Mouse (Mus musculus) kidney, postnatal 36 days (tissue): ENCODE measurements around the gene Ube2k.
"Not testable (repeated sequence)": the region's sequence is repeated elsewhere in the genome, so short reads cannot be mapped to it uniquely, and the experiment has no call there.

Source experiments
- DNase-seq, 2 experiments: peaks; one replicate each; pipeline ENCODE4 v3.0.0; 2021 to 2022; ENCODE audit warnings: mixed read lengths in 2 of 2

Gene Ube2k

DNA sequence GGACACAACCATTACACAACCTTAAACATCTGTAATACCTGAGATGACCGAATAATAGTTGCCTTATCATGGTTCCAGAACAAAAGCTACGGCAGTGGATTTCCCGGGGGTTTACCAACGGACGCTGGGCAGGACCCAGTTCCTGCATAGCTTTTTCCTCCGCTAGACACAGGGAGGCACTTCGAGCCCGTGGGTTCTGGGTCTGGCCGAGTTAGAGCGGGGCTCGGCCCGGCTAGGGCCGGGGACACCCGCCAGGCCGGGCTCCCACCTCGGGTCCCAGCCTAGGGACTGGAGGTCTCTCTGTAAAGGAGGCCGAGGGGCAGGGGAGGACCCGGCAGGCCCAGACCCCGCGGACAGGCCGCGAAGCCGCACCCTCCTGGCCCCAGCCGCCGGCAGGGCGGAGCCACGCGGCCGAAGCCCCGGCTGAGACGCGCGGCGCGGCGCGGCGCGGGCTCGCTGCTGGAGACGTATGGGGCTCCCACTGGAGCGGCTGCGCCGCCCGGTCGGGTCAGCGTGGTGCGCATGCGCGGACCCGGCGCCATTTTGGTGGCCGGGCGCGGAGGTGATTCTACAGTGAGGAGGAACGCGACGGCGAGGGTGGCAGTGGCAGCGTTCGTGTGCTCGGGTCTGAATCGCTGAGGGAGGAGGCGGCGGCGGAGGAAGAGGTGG, at the start of gene Ube2k, which contains the start of gene Smim14:
Gene Ube2k (plus strand): TSS at position 483 of the 669 bp plus-strand sequence.
Gene Smim14 (minus strand): TSS at position 434 of the 669 bp plus-strand sequence.
- peak; percentile 93 to 96 for DNase-seq

DNA sequence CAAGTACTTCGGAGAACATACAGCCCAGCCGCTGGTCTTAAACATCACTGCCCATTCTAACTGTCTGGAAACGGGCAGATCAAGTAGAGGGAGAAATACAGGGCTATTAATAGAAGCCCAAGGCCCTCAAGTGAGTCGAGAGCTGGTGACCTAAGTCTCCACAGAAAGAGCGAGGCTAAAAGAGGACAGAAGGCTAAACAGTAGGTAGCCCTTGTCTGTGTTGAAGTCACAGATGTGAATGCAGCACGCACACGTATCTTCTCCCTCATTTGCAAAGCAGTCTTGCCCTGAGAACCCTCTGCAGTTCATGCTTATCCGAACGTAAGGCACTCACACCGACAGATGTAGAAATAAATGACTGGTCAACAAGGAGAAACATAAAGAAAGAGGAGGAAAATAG, 49.7 kb upstream of the Ube2k start:
- no peak for DNase-seq

DNA sequence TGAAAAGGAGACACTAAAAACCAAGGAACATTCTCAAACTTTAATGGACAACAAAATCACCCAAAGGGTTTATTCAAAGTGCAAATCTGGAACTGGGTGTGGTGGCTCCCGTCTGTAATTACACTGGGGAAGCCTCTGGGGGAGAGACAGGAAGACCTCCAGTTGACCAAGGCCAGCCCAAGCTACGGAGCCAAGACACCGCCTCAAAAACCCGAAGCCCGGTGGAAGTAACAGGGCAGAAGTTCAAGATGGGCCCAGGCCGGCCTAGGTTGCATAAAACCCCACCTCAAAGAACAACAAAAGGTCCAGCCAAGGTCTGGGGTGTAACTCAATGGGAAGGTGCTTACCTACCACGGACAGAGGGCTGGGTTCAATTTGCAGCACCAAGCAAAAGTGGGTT, 48.3 kb upstream of the Ube2k start:
- peak; percentile 27 to 48 for DNase-seq

DNA sequence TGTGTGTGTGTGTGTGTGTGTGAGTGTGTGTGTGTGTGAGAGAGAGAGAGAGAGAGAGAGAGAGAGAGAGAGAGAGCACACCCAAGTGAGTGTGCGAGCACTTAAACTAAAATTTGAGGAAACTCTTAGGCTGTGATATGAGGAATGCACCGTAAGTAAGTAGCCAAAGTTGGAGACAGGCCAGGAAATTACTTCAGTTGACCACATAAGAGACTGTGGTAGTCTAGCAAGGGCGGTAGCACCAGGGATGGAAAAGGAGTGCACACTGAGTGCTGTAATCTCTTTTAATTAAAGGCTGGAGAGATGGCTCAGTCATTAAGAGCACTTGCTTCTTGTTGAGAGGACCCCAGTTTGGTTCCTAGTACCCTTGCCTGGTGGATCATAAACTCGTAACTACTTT, 47.2 kb upstream of the Ube2k start:
- peak in 1 of 2 experiments; percentile 43 for DNase-seq

DNA sequence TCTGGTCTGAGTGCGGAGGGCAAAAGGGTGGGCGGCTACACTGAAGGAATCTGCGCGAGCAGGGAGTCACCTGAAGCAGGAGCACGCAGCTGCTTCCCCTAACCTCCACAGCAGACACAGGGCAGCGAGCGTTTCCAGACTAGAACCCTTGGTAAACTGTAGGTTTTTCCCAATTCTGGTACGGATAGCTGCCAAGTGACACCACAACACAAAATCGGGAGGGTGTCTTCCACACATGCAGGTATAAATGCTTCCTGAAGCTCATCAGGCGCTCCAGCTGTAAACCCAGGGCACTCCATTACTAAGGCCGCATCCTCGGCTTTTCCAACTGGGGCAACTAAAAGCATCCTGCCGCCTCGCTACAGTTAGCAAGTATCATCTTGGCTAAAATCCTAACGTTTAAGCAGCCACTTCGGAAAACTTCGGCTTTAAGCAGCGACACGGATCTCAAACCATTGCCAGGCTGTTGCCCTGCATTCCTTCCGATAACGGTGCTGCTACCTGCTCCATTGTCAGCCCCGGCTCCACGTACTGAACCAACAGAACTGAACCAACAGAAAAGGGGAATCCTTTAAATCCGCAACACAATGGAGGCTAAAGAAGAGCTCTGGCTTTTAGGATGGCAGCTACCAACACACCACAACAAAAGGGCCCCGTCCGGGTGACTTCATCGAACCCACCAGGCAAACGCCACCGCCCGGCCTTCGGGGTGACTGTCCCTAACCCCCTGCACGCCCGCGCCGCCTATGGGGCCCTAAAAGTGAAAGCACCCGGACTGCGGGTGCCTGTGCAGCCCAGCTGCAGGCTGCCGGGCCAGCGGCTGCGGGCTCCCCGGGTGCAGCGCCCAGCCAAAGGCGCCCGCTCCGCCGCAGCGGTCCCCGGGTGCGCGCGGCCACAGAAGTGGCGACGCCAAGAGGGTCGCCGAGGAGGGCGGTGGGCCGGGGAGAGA, 45.0 kb upstream of the Ube2k start:
- DNase-seq: peak; percentile 55 to 79

DNA sequence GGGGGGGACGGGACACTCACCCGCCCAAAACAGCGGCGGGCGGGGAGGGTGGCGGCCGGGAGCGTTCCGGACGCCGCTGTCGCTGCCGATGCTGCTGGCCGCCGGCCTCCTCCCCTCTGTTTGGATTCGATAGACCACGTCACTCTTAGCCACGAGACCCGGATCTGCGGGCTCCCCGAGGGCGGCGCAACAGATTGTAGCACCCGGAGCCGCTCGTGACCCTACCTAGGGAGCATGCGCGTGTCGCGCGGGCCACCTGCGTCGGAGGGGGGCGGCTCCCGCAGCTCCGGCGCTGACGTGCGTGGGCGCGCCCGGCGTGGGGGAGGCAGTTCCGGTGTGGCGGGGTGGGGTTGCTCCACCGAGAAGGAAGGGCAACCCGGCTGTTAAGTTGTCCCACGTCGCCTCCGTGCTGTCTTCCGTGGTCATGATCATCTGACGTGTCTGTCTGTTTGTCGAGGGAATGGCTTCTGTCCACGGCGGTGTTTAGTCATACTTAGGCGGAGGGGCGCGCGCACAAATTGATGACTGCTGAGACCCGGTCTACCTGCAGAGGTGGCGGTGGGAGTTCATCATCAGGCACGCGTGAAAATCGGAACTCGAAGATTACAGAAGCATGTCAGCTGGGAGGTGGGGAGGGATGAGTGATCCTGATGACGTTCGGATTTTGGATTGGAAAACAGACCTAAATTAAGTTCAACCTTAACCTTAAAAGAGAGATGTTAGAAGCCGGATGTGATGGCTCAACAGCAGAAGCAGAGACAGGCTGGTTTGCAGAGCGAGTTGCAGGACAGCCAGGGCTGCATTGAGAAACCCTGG, 44.1 kb upstream of the Ube2k start, which contains the start of gene Gm43552:
Gene Gm43552 (minus strand): TSS at position 118 of the 816 bp plus-strand sequence.
- DNase-seq: peak; percentile 97 to 98

DNA sequence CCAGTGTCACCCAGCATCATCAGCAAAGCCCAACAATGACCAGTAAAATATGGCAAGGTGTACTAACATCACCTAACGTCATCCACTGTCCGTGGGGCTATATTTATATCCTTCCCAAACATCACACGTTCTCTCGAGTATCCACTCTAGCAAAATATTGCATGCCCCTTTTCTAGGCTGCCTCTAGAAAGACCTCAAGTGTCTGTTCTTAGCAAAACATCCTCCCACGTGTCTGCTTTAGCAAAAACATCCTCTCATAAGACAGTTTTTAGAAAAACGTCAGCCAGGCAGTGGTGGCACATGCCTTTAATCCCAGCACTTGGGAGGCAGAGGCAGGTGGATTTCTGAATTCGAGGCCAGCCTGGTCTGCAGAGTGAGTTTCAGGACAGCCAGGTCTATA, 36.8 kb upstream of the Ube2k start:
- DNase-seq: no peak

DNA sequence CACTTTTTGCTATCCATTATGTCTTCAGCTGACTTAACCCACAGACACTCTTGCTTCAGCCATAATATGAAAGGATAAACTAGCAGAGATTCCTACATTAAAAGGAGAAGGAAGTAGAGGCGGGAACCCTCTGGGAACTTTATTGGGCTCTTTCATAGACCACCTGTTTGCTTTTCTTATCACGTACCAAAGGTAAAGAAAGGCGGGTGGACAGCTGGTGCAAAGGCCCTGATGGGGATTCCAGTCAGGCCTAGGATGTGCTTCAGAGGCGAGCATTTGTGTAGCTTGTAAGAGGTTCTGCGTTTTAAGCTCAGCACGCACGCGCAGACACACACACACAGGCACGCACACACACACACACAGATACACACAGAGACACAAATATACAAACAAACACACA, 35.6 kb upstream of the Ube2k start:
- DNase-seq: no peak

DNA sequence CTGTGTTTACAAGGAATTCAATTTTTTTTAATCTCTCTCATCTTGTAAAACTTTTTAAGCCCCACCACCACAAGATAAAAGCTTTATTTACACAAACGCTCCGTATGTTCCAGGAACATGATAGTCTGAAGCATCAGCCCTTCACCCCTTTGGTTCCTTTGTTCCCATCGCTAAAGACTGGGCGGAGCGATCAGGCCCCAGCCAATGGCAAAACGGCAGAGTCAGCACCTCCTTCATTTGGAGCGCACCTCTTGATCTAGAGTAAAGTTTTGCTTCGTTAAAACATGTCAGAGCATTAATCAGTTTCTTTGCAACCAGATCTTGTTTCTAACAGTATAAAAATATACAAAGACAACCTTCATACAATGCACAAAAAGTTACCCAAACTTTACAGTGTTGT, 31.2 kb upstream of the Ube2k start:
- DNase-seq: peak; percentile 9 to 43

DNA sequence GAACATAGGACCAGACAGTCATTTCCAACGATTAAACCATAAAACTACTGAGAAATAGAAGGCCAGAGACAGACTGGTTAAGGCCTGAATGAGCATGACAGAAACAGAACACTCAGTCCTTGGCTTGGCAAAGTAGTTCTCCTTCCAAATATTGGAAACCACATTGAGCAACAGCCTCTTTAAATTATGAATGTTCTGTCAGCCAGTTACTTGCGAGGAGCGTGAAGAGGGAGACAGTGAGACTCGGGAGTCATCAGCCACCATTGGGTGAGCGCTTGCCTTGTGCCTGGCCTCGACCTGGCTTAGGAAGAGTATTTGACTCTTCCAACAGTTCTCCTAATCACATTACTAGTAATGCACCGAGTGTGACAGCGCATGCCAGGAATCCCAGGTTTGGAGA, 28.6 kb upstream of the Ube2k start:
- DNase-seq: no peak

DNA sequence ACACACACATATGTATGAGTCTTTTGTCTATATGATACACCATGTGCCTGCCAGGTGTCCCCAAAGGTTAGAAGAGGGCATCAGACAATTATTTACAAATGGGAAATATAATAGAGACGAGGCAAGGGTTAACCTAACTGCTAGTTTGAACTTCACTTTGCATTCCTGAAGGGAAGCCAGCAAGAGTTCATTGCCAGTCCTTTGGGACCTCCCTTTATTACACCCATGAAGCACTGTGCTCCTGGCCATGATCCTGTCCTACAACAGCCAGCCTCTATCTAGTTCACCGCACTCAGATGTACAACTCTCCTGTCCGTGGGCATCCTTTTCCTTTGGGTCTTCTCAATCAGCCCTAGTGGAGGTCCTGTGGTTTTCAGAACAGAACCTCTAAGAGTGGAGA, 23.5 kb upstream of the Ube2k start:
- no peak for DNase-seq

DNA sequence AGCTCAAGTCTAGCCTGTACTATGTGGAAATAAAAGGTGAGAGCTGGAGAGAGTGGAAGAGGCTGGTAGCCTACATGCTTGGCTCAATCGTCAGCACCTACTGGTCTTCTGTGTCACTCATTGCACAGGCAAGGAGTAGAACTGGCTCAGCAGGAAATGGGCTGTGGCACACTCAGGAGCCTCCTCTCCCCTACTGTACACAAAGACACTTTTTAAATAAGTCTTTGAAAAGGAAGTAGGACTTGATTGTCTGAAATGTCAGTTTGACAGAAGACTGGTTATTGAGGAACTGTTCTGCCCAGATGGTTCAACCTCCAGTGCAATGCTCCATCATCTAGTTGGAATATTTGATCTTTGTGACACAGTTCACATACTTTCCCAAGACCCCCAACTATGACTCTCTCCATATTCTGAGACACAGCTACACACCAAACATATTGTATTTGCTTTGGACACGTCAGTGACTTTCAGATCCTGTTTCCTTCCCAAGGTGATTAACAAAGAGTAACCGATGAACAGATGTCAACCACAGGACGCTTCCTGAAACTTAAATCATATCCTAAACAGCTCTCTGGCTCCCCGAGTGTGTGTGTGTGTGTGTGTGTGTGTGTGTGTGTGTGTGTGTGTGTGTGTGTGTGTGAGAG, 22.3 kb upstream of the Ube2k start:
- DNase-seq: no peak

DNA sequence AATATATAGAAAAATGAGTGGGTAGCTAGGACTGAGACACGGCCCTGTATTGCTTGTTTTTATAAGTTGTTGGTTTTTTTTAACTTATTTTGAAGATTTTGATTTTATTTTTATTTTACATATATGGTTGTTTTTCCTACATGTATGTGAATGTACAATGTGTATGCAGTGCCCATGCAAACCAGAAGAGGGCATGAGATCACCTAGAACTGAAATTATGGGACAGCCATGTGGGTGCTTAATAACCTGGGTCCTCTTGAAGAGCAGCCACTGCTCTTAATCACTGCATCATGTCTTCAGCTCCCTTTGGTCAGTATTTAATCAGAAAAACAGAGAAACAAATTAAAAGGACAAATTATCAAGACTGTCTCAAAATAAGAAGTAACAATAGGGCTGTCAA, 15.2 kb upstream of the Ube2k start:
- no peak for DNase-seq

DNA sequence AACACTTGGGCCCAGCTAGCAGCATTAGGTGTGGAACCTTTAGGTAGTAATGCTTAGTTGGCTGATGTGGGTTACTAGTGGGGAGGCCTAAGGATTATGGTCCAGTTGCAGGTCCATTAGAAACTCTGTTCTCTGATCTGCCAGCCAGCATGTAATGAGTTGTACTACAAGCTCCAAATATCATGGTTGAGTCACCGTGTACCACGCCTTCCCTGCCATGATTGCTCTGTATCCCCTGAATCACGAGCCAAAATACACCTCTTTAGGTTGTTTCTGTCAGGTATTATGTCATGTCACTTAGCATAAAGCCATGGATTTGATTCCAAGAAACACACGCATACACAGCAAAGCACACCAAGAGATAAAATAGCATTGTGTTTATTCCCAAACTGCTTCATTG, 12.2 kb upstream of the Ube2k start:
- no peak for DNase-seq

DNA sequence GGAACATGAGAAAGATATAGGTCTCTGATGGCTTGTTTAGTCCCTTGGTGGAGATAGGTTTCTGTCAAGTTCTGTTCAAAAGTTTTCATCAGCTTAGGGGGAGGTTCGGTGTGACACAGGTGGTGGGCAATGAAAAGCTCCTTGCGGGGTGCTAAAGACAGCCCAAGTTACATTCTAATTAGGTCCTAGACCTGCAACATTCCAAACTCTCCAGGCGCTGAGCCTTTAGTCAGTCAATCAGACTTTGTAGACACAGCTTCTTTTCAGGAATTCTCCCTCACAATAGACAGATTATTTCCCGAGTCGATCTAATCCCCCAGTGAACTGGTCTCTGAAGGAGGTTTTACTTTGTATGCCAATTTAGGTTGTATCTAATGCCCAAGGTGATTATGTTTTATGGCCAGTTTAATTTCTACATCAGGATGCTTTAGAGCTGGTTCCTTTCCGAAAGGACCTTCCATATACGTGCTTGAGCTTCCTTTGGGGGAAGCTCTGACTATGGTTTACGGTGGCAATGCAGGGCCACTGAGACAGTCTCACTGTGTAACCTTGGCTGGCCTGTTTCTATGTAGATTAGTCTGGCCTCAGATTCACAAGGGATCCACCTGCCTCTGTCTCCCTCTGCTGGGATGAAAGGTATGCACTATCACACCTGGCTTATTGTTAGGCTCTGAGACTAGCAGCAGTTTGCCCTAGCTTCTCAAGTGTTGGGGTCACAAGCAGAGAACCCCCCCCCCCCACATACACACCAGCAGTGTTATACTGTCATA, 11.2 kb upstream of the Ube2k start:
- peak; percentile 23 to 44 for DNase-seq

DNA sequence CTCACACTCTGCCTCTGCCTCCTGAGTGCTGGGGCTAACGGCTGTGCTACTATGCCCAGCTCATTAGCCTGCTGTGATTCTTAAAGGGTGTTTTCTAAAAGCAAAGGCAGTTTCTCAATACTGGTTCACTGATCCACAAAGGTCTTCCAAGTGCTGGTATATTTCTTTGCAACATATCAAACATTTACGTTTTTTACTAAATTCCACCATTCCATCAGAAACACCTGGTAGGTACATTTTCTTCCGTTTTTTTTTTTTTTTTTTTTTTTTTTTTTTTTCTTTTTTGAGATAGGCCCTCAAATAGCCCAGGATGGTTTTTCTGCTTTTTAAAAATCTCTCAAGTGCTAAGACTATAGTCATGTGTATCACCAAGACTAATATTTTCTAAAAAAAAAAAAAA, 5.8 kb upstream of the Ube2k start:
- DNase-seq: no peak

DNA sequence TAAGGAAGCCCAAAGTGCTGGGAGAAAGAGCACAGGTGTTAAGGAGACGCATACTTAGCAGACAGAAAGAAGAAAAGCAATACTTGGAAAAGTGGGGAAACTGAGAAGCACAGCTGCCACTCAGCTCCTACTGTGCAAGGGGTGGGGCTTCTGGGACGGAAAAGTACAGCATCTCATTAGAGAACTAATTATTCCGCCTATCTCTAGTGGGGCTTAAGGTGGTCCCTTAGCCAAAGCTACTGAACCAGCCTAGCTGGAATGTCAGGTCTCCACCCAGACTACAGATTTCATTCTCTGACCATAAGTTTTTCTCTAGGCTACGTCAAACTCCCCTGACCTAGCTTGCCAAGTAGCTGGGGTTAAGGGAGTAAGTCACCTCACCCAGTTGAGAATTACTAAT, 2.5 kb upstream of the Ube2k start:
- no peak for DNase-seq

DNA sequence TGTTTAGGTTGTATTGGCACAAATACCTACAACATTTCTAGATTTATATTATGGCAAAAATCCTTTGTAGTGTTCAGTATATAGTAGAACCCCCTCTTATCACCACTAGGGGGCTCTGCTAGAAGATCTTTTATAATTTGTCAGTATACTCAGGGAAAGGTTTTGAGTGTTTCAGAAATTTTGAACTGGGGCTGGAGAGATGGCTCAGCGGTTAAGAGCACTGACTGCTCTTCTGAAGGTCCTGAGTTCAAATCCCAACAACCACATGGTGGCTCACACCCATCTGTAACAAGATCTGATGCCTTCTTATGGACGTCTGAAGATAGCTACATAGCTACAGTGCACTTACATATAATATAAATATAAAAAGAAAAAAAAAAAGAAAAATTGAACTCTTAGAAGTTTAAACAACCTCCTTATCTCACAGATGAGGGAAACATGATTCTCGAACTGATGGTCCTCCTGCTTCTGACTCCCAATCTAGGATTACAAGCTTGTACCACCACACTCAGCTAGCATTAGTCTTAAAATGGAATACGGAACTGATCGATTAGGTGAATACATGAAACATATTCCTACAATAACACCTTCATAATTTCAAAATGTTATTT, 1.5 kb upstream of the Ube2k start:
- DNase-seq: peak; percentile 29 to 62

DNA sequence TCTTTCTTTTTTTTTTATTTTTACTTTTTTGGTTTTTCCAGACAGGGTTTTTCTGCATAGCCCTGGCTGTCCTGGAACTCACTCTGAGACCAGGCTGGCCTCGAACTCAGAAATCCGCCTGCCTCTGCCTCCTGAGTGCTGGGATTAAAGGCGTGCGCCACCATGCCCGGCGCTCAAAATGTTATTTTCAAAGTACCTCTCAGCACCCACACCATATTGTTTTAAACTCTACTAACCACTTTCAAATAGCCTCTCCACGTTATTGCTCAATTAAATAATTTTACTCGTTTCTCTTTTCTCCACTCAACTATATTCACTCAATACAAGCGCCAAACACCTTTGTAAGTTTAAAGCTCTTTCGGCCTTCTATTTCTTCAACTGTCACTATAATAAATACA, 966 bp upstream of the Ube2k start:
- not testable (repeated sequence) for DNase-seq

DNA sequence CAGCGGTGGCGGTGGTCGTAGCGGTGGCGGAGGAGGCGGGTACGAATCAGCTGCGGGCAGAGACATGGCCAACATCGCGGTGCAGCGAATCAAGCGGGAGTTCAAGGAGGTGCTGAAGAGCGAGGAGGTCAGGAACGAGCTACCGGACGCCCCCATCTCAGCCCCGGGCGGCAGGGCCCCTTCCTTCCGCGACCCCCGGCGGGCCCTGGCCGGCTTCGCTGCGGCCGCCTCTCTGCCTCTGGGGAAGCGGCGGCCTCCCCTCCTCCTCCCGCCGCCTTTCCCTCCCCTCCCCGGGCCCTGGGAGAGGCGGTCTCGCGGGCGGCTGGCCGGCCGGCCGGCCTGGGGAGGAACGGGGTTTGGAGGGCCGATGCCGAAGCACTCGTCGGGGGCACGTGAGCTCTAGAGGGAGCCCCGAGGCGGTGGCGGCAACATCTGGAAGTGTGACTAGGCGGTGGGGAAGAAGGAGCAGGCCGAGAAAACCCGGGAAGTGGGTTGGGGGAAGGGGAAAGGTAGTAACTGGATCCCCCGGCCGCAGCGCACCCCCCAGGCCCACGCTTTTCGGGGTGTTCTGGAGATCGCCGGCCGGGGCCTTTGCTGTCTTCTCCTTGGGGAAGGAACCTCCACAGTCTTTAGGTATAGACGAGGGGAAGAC, 513 bp downstream of the Ube2k start:
- DNase-seq: peak; percentile 35 to 69

DNA sequence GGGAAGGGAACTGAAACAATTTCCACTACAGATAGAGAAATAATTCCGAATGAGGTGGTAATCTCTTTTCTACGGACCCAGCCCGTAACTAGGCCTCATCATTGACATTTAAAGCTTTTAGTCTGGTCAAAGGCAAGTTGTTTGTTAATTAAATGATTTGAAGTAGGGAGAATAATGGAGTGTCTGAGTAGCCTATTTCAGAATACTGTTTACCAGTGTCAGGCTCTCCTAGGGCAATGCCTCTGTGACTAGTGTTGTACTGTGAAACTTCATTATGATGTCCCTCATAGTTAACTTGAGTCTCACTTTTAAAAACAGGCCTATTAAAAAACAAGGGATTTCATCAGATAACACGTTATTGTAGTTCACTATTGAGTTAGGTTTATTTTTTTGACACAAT, 1.1 kb downstream of the Ube2k start:
- DNase-seq: no peak
